Mouse (Mus musculus) heart, adult 2 months (tissue): ENCODE measurements around the gene Wdr70. TPM values are rescaled to one million over a fixed set of nuclear protein-coding genes. Genes with fewer than 3 reads are reported as not detected.

Source experiments
- DNase-seq, 2 experiments: peaks; one replicate each; pipeline ENCODE4 v3.0.0; 2021
- H3K27ac ChIP-seq: fragments of 200-600 bp; 2 replicates; pipeline ENCODE4 v1.8.1; 2022
- H3K27me3 ChIP-seq: fragments of 200-500 bp; 2 replicates; pipeline ENCODE4 v1.6.1; 2012; ENCODE audit warnings: mild to moderate bottlenecking, low read length, inconsistent platforms, mixed read lengths; ENCODE audit not compliant: control insufficient read depth, insufficient read depth
- H3K36me3 ChIP-seq: fragments of 200-500 bp; 2 replicates; pipeline ENCODE4 v1.6.1; 2012; ENCODE audit warnings: low read length, inconsistent platforms; ENCODE audit not compliant: control insufficient read depth, insufficient read depth
- H3K4me1 ChIP-seq: fragments of 200-500 bp; 2 replicates; pipeline ENCODE4 v1.6.1; 2011; ENCODE audit warnings: low read length; ENCODE audit not compliant: control insufficient read depth, insufficient read depth
- H3K4me3 ChIP-seq: fragments of 200-600 bp; 2 replicates; pipeline ENCODE4 v1.8.1; 2022
- H3K79me2 ChIP-seq: fragments of 200-500 bp; replicated peaks from 2 replicates; pipeline ENCODE4 v1.6.1; 2012; ENCODE audit warnings: mild to moderate bottlenecking, inconsistent platforms, low read length, moderate library complexity, mixed read lengths; ENCODE audit not compliant: control insufficient read depth, insufficient read depth
- H3K9ac ChIP-seq: fragments of 200-500 bp; 2 replicates; pipeline ENCODE4 v1.6.1; 2012; ENCODE audit warnings: low read depth, mild to moderate bottlenecking, control low read depth, inconsistent platforms, low read length, mixed read lengths
- CTCF ChIP-seq: fragments of 200-600 bp; IDR thresholded peaks from 2 replicates; pipeline ENCODE4 v1.8.1; 2022; ENCODE audit warnings: antibody characterized with exemption, mild to moderate bottlenecking, moderate library complexity
- EP300 ChIP-seq: fragments of 200-500 bp; IDR thresholded peaks from 2 replicates; pipeline ENCODE4 v1.6.1; 2011; ENCODE audit warnings: low read depth, low read length, control low read depth; ENCODE audit not compliant: insufficient read depth
- POLR2A ChIP-seq: fragments of 200-500 bp; IDR thresholded peaks from 2 replicates; pipeline ENCODE4 v1.6.1; 2011; ENCODE audit warnings: mild to moderate bottlenecking, low read depth, low read length, control low read depth; ENCODE audit not compliant: insufficient read depth
- WGBS: fragments of 180-500 bp; shearing (Covaris S2); methylation state at CpG from one replicate; pipeline ENCODE4 v1.1.7; 2018; 5-methylcytosine and 5-hydroxymethylcytosine counted together
- intact Hi-C: fragments of 180-260 bp; cut with DNase I; formaldehyde crosslinking; loops from one replicate; pipeline ENCODE4 v1.15.1; 2025
- polyA plus RNA-seq: library from polyadenylated mRNA; depleted of rRNA; stranded (reverse); fragments of >200 nt; gene quantifications from 2 replicates; pipeline ENCODE4 v1.2.3, GENCODE M21; 2012
- total RNA-seq, 2 experiments: library from RNA; stranded (reverse); gene quantifications; 2 replicates each; pipeline ENCODE4 v1.2.3; 2021

Wdr70 gene
- total and polyA plus RNA-seq, 3 experiments, result 12.1 to 21.1 (median 20.7) TPM

DNA sequence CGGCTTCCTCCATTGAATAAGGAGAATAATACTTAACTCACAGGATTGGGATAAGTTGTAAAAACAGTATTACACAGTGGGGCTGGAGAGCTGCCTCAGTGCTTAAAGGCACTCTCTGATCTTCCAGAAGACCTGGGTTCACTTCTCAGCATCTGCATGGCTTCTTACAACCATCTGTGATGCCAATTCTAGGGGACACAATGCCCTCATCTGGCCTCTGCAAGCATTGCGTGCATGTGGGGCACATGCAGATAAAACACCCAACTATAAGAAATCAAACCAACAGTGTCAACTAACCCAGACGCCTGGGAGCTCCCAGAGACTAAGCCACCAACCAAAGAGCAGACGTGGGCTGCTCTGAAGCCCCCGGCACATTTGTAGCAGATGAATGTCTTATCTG lies 60.6 kb downstream of the Wdr70 start:
- Histone ChIP-seq H3K9ac (no peak overlapping the region), H3K4me3 (no peak overlapping the region), H3K4me1 (no peaks in the 10 kb centered on the region), H3K36me3 (no peaks in the 10 kb centered on the region), H3K27ac (no peak overlapping the region), H3K79me2 (no peaks in the 10 kb centered on the region), H3K27me3 (no peaks in the 10 kb centered on the region)
- intact Hi-C loops, result no loop called here
- 95% methylated on average over 5 of the region's 5 CpGs for WGBS
- no peak for DNase-seq
- TF ChIP-seq CTCF, result peak; percentile 28
- TF ChIP-seq EP300, result no peak

- TF ChIP-seq EP300, result no peak
- no peak for TF ChIP-seq POLR2A
- TF ChIP-seq CTCF, result no peak
- Histone ChIP-seq H3K79me2 (no peaks in the 10 kb centered on the region), H3K27me3 (no peaks in the 10 kb centered on the region), H3K9ac (no peak overlapping the region), H3K4me1 (no peaks in the 10 kb centered on the region), H3K4me3 (no peak overlapping the region), H3K27ac (no peak overlapping the region), H3K36me3 (no peaks in the 10 kb centered on the region)
- WGBS, result 90% methylated on average over 3 of the region's 3 CpGs
- no peak for DNase-seq
- intact Hi-C loops, result no loop called here
Measured at GRCm38 (mm10) chr15:8037825-8038224, 61.2 kb downstream of the Wdr70 start.

DNA sequence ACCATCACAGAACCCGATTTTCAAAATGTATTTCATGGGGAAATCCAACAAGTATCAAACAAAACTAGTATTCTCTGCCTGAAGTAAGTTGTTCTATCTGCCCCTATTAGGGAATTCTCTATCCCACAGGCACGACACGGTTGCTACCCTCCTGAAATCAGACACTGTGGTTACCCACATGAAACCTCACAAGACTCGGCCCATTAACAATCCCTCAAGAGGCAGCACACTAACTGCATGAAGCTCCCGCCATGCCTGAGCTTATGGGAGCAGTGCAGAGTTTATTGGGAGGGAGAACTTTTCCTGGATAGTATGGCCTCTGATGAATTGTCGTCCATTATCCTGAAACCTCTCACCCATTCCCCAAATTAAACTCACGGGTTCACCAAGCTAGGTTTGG lies 67.8 kb downstream of the Wdr70 start:
- Histone ChIP-seq H3K79me2 (no peaks in the 10 kb centered on the region), H3K27me3 (no peaks in the 10 kb centered on the region), H3K27ac (no peak overlapping the region), H3K4me3 (no peak overlapping the region), H3K9ac (no peak overlapping the region), H3K36me3 (no peaks in the 10 kb centered on the region), H3K4me1 (no peaks in the 10 kb centered on the region)
- intact Hi-C loops, result no loop called here
- TF ChIP-seq CTCF, result no peak
- no peak for TF ChIP-seq EP300
- TF ChIP-seq POLR2A, result no peak
- 89% methylated on average over 7 of the region's 7 CpGs for WGBS
- DNase-seq, result no peak

DNA sequence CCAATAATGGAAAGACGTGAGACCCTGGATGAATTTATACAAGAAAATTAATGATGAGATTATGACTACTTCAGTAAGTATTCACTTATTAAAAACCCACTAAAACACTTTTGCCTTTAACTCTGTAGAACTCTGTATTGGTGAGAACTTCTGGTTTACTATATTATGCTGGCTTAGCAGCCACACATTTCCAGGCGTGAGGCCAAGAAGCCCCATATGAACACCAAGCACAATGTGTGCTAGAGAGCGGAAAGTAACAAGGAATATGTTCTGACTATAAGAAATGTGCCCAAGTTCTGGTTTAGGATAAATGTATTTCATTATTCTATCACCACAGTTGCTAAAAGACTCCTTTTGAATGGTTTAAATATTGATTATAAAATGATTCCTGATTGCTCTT lies 68.4 kb downstream of the Wdr70 start:
- intact Hi-C loops, result no loop called here

DNA sequence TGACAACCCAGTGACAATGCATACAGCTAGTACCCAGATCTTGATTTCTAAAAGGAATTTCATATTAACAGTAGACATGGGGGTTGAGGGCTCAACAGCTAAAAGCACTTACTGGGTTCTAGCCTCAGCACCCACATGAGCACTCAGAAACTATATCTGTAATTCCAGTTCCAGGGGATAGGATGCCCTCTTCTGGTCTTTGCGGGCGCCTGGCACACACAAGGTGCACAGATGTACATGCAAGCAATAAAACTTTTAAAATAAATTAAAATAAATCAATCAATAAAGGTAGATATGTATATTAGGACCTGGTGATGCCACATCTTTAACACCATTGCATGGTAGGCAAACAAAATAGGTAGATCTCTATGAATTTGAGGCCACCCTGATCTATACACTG lies 71.5 kb downstream of the Wdr70 start:
- 95% methylated on average over 2 of the region's 2 CpGs for WGBS
- intact Hi-C loops, result no loop called here
- DNase-seq, result no peak

More for the DNA sequence above, 68.4 kb downstream of the Wdr70 start:
- Histone ChIP-seq H3K79me2 (no peaks in the 10 kb centered on the region), H3K27me3 (no peaks in the 10 kb centered on the region), H3K9ac (no peak overlapping the region), H3K4me3 (no peak overlapping the region), H3K27ac (no peak overlapping the region), H3K4me1 (no peaks in the 10 kb centered on the region), H3K36me3 (no peaks in the 10 kb centered on the region)
- no peak for TF ChIP-seq EP300
- no peak for TF ChIP-seq CTCF
- no peak for TF ChIP-seq POLR2A
- no peak for DNase-seq
- WGBS, result 90% methylated on average over 3 of the region's 3 CpGs

DNA sequence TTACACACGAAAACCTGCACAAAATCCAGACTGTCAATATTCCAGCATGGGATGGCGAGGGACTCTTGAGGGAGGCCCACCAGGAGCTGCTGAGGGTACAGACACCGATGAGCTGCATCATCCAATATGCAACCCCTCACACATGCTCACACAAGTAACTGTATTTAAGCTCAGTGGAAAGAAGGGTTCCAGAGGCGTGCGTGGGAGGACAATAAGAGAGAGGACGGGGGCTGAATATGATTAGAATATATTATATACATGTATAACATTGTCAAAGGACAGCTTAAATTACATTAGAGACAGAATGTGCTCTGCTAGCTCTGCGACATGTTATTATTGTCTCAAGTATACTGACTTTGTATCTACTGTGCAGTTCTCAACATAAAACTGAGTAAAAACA lies 87.6 kb downstream of the Wdr70 start:
- H3K79me2 ChIP-seq, result no peaks in the 10 kb centered on the region
- no peak overlapping the region for H3K4me3 ChIP-seq
- DNase-seq, result no peak
- 93% methylated on average over 7 of the region's 7 CpGs for WGBS
- H3K27ac ChIP-seq, result no peak overlapping the region
- no peaks in the 10 kb centered on the region for H3K36me3 ChIP-seq
- no peaks in the 10 kb centered on the region for H3K4me1 ChIP-seq
- no peaks in the 10 kb centered on the region for H3K27me3 ChIP-seq
- intact Hi-C loops, result no loop called here
- TF ChIP-seq EP300 (no peak), CTCF (no peak), POLR2A (no peak)
- H3K9ac ChIP-seq, result no peak overlapping the region

More for the DNA sequence above, 71.5 kb downstream of the Wdr70 start:
- Histone ChIP-seq H3K4me1 (no peaks in the 10 kb centered on the region), H3K79me2 (no peaks in the 10 kb centered on the region), H3K27ac (no peak overlapping the region), H3K9ac (no peak overlapping the region), H3K27me3 (no peaks in the 10 kb centered on the region), H3K36me3 (no peaks in the 10 kb centered on the region), H3K4me3 (no peak overlapping the region)
- TF ChIP-seq POLR2A (no peak), EP300 (no peak), CTCF (peak; percentile 44)
